Mouse (Mus musculus): Measurements from ENCODE around the gene Tcam1. TPM values are rescaled to one million over a fixed set of nuclear protein-coding genes. Genes with fewer than 3 reads are reported as not detected.

Tcam1 gene
- polyA plus RNA-seq, 2 experiments: 0.09 to 0.20 TPM

DNA sequence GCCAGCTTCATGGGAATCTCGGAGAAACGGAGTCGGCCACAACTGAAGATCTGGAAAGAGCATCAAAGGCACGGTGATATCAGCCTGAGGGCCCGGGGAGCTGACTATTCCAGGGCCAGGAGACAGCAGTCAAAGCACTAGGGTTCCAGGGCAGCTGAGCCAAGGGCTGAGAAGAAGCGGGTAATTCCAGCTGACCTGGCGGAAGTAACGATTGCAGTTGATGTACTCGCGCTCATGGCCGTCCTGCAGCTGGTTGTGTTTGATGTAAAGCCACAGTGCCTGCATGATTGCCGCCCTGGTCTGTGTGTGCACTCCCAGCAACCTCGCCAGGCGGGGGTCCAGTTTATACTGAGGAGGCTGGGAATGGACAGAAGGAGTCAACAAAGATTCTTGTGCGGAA lies 11.5 kb upstream of the Tcam1 start:
- no peak for DNase-seq (ENCODE audit: low read depth in 3 of 3, low spot score in 3 of 3)
- no peak for ATAC-seq (ENCODE audit: insufficient read depth)
- 85% methylated on average over 15 of the region's 15 CpGs for WGBS (ENCODE audit: insufficient replicate concordance)
- Histone ChIP-seq H3K4me2 (ENCODE audit: low read depth) (no peak overlapping the region), H3K4me1 (replicated peaks; ENCODE audit: control insufficient read depth in 2 of 2, insufficient read depth in 2 of 2, low read length in 1 of 2) (peaks cover 6% of the 10 kb centered on the region in 2 experiments; a peak in 3 of 4 replicates), H3K9me3 (ENCODE audit: control insufficient read depth, low read length) (no peaks in the 10 kb centered on the region), H3K4me3 (ENCODE audit: insufficient read depth in 1 of 2, low read depth in 2 of 2, low read length in 2 of 2) (no peak overlapping the region), H3K27me3 (ENCODE audit: control insufficient read depth, insufficient read depth, low read length) (no peaks in the 10 kb centered on the region), H3K36me3 (replicated peaks; ENCODE audit: control insufficient read depth, insufficient read depth, low read depth) (peaks cover 60% of the 10 kb centered on the region), H3K27ac (no peak overlapping the region), H3K9ac (replicated peaks) (no peak overlapping the region)
- TF ChIP-seq CTCF (IDR thresholded peaks at IDR 0.05; ENCODE audit: low read depth): no peak
- TF ChIP-seq EP300 (IDR thresholded peaks at IDR 0.05; ENCODE audit: low read depth): no peak

DNA sequence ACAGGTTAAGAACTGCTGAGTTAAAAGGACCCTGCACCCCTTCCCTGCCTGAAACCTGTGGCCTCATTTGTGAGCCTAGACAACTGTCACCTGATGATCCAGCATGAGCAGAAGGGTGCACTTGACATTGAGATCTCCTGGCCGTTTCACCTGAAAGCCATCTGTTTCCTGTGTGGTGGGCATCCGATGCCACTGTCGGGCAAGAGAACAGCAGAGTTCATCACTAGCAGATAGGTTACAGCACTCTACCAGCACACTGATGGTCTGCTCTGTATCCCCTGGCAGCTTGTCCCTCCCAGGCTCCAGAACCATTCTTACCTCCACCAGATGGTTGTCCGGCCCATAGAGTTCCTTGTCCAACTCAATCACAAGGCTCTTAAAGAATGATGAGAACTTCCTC lies 10.9 kb upstream of the Tcam1 start:
- H3K4me2 ChIP-seq (ENCODE audit: low read depth): no peak overlapping the region
- H3K9ac ChIP-seq (replicated peaks): no peak overlapping the region
- ATAC-seq (ENCODE audit: insufficient read depth) (no peak), DNase-seq (ENCODE audit: low read depth in 3 of 3, low spot score in 3 of 3) (no peak)
- H3K4me3 ChIP-seq (ENCODE audit: insufficient read depth in 1 of 2, low read depth in 2 of 2, low read length in 2 of 2): no peak overlapping the region
- TF ChIP-seq CTCF (IDR thresholded peaks at IDR 0.05; ENCODE audit: low read depth) (no peak), EP300 (IDR thresholded peaks at IDR 0.05; ENCODE audit: low read depth) (no peak)
- H3K27ac ChIP-seq: no peak overlapping the region
- 61% methylated on average over 4 of the region's 4 CpGs for WGBS (ENCODE audit: insufficient replicate concordance)
- peaks cover 7 to 10% of the 10 kb centered on the region in 2 experiments; a peak in 3 of 4 replicates for H3K4me1 ChIP-seq (replicated peaks; ENCODE audit: control insufficient read depth in 2 of 2, insufficient read depth in 2 of 2, low read length in 1 of 2)
- H3K27me3 ChIP-seq (ENCODE audit: control insufficient read depth, insufficient read depth, low read length): no peaks in the 10 kb centered on the region
- no peaks in the 10 kb centered on the region for H3K9me3 ChIP-seq (ENCODE audit: control insufficient read depth, low read length)
- peaks cover 60% of the 10 kb centered on the region for H3K36me3 ChIP-seq (replicated peaks; ENCODE audit: control insufficient read depth, insufficient read depth, low read depth)

DNA sequence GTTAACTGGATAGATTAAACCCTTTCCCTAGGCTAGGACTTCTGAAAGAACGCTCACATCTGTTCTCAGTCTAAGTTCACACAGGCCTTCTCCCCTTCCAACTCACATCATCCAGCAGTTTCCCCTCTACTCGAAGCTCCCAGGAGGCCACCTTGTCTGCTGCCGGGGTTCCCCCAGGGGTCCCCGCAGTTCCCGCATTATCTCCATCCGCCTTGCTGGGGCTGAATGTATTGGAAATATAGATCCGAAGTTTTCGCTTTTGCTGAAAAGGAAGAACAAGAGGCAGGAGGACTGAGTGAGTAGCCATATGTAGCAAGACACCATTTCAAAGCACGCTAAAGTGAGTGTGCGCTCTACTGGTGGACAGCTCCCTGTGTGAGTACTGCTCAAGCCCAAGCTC lies 10.0 kb upstream of the Tcam1 start:
- TF ChIP-seq CTCF (IDR thresholded peaks at IDR 0.05; ENCODE audit: low read depth) (no peak), EP300 (IDR thresholded peaks at IDR 0.05; ENCODE audit: low read depth) (no peak)
- Histone ChIP-seq H3K4me1 (replicated peaks; ENCODE audit: control insufficient read depth in 2 of 2, insufficient read depth in 2 of 2, low read length in 1 of 2) (peaks cover 11 to 14% of the 10 kb centered on the region in 2 experiments), H3K27ac (no peak overlapping the region), H3K4me3 (ENCODE audit: insufficient read depth in 1 of 2, low read depth in 2 of 2, low read length in 2 of 2) (no peak overlapping the region), H3K4me2 (ENCODE audit: low read depth) (no peak overlapping the region), H3K36me3 (replicated peaks; ENCODE audit: control insufficient read depth, insufficient read depth, low read depth) (peaks cover 56% of the 10 kb centered on the region), H3K9me3 (ENCODE audit: control insufficient read depth, low read length) (no peaks in the 10 kb centered on the region), H3K27me3 (ENCODE audit: control insufficient read depth, insufficient read depth, low read length) (no peaks in the 10 kb centered on the region), H3K9ac (replicated peaks) (no peak overlapping the region)
- ATAC-seq (ENCODE audit: insufficient read depth) (no peak), DNase-seq (ENCODE audit: low read depth in 3 of 3, low spot score in 3 of 3) (no peak)
- 86% methylated on average over 10 of the region's 10 CpGs for WGBS (ENCODE audit: insufficient replicate concordance)

DNA sequence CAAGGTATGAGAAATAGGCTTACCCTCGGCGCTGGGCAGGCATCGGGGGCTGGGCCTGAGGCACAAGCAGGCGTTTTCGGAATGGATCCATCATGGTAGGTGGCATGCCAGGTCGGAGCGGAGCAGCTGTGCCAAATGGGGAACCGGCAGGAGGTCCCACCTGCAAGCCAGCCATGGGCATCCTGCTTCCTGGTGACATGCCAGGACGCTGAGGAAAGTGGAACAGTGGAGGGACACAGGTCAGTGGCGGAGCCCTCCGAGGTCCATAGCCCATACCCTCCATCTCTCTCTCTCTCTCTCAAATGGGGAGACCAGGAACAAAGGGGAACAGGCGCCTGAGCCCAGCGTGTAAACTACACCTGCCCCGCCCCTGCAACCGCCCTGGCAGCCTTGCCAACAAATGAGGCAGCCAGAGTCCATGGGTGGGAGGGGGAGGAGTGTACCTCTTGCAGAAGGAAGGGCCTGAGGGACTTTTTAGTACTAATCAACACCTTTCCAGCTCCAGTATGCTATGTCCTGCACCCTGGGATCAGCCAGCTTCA lies 9.1 kb upstream of the Tcam1 start:
- no peak overlapping the region for H3K4me2 ChIP-seq (ENCODE audit: low read depth)
- WGBS (ENCODE audit: insufficient replicate concordance): 78% methylated on average over 15 of the region's 15 CpGs

DNA sequence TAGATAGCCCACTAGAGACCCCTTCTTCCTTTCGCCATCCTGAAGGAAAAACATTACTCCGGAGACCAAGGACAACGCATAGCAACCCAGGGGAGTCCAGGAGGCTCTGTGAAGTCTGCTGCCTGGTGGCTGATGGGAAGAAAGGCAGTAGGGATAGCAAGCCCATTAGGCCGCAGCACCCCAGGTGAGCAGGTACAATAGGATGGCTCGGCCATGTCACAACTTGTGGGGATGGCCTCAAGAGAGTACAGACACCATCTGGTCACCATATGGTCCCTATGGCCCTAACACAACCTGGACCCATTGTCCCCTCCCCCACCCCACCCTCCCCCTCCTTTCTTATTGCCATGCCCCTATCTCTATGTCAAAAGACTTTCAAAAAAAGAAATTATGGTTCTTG lies 8.6 kb upstream of the Tcam1 start:
- Histone ChIP-seq H3K36me3 (replicated peaks; ENCODE audit: control insufficient read depth, insufficient read depth, low read depth) (peaks cover 41% of the 10 kb centered on the region), H3K9ac (replicated peaks) (no peak overlapping the region), H3K4me2 (ENCODE audit: low read depth) (no peak overlapping the region), H3K27ac (no peak overlapping the region), H3K27me3 (ENCODE audit: control insufficient read depth, insufficient read depth, low read length) (no peaks in the 10 kb centered on the region), H3K4me3 (ENCODE audit: insufficient read depth in 1 of 2, low read depth in 2 of 2, low read length in 2 of 2) (no peak overlapping the region), H3K9me3 (ENCODE audit: control insufficient read depth, low read length) (no peaks in the 10 kb centered on the region), H3K4me1 (replicated peaks; ENCODE audit: control insufficient read depth in 2 of 2, insufficient read depth in 2 of 2, low read length in 1 of 2) (peaks cover 11 to 17% of the 10 kb centered on the region in 2 experiments)
- TF ChIP-seq CTCF (IDR thresholded peaks at IDR 0.05; ENCODE audit: low read depth): no peak
- no peak for TF ChIP-seq EP300 (IDR thresholded peaks at IDR 0.05; ENCODE audit: low read depth)
- ATAC-seq (ENCODE audit: insufficient read depth): no peak
- DNase-seq (ENCODE audit: low read depth in 3 of 3, low spot score in 3 of 3): no peak
- WGBS (ENCODE audit: insufficient replicate concordance): 88% methylated on average over 5 of the region's 5 CpGs

More for the DNA sequence above, 9.1 kb upstream of the Tcam1 start:
- peaks cover 46% of the 10 kb centered on the region for H3K36me3 ChIP-seq (replicated peaks; ENCODE audit: control insufficient read depth, insufficient read depth, low read depth)
- no peak for TF ChIP-seq CTCF (IDR thresholded peaks at IDR 0.05; ENCODE audit: low read depth)
- no peak for TF ChIP-seq EP300 (IDR thresholded peaks at IDR 0.05; ENCODE audit: low read depth)
- H3K9me3 ChIP-seq (ENCODE audit: control insufficient read depth, low read length): no peaks in the 10 kb centered on the region
- DNase-seq (ENCODE audit: low read depth in 3 of 3, low spot score in 3 of 3) (no peak), ATAC-seq (ENCODE audit: insufficient read depth) (no peak)
- peaks cover 11 to 17% of the 10 kb centered on the region in 2 experiments for H3K4me1 ChIP-seq (replicated peaks; ENCODE audit: control insufficient read depth in 2 of 2, insufficient read depth in 2 of 2, low read length in 1 of 2)
- H3K27ac ChIP-seq: no peak overlapping the region
- no peak overlapping the region for H3K4me3 ChIP-seq (ENCODE audit: insufficient read depth in 1 of 2, low read depth in 2 of 2, low read length in 2 of 2)
- no peaks in the 10 kb centered on the region for H3K27me3 ChIP-seq (ENCODE audit: control insufficient read depth, insufficient read depth, low read length)
- H3K9ac ChIP-seq (replicated peaks): no peak overlapping the region
